Comparison of ENCODE assay signal across 28 mouse cellular contexts in genomic region chr12:72582021-72582420, GRCm38 (mm10). TPM values are rescaled to one million over a fixed set of nuclear protein-coding genes. Genes with fewer than 3 reads are reported as not detected.
DNase-seq lines count a peak whose midpoint lies in the region; ATAC-seq and TF ChIP-seq lines count a peak whose summit lies in the region.
"Had no signal": no experiment of that assay in that cellular context is flagged by ENCODE, and none has a peak within 500 bp of the region (broad histone marks: within the 10 kb centered on the region; RNA-seq: fewer than 3 reads in every experiment).

No protein-coding gene starts in this region.

- H3K9ac ChIP-seq in liver, adult 2 months (ENCODE audit: low read depth, low read length): no peak overlapping the region
- H3K9ac ChIP-seq in liver, postnatal 0 days (replicated peaks): no peak overlapping the region
- H3K9ac ChIP-seq: embryonic facial prominence, embryonic 13.5 days; forebrain, embryonic 12.5 days; forebrain, embryonic 15.5 days; heart, embryonic 13.5 days; hindbrain, embryonic 14.5 days had no signal

- no peak for TF ChIP-seq EP300 in liver, postnatal 0 days (IDR thresholded peaks at IDR 0.05; ENCODE audit: low read depth)

- peak; percentile 8 for DNase-seq in adrenal gland, adult 8-10 months
- no peak for DNase-seq in adrenal gland, postnatal 10 days
- DNase-seq in gastrocnemius, adult 2 months: peak; percentile 16
- no peak for DNase-seq in gastrocnemius, adult 8-10 months (ENCODE audit: low spot score in 2 of 2)
- DNase-seq in liver, adult 2 months (ENCODE audit: extremely low read depth, low read depth, low spot score): peak; percentile 97
- no peak for DNase-seq in liver, postnatal 0 days
- DNase-seq in ovary, postnatal 36 days (ENCODE audit: low spot score): no peak
- DNase-seq: cerebellum, adult 11-12 months; cerebellum, adult 8-10 months; cerebellum, postnatal 10 days; cerebellum, postnatal 36 days; embryo, embryonic 11 days; gastrocnemius, postnatal 36 days; heart, adult 2 months; heart, postnatal 14 days; heart, postnatal 4 days had no signal

- TF ChIP-seq CTCF in gastrocnemius, adult 2 months (IDR thresholded peaks at IDR 0.05): no peak
- TF ChIP-seq CTCF in liver, adult 2 months (IDR thresholded peaks at IDR 0.05; ENCODE audit: low read depth, low read length): no peak
- no peak for TF ChIP-seq CTCF in liver, postnatal 0 days (IDR thresholded peaks at IDR 0.05; ENCODE audit: low read depth)

- H3K27me3 ChIP-seq in liver, adult 2 months (ENCODE audit: control insufficient read depth, insufficient read depth, low read length): no peaks in the 10 kb centered on the region
- H3K27me3 ChIP-seq in liver, postnatal 0 days (ENCODE audit: insufficient read depth, low read length): no peaks in the 10 kb centered on the region
- H3K27me3 ChIP-seq: embryonic facial prominence, embryonic 13.5 days; forebrain, embryonic 12.5 days; forebrain, embryonic 15.5 days; heart, embryonic 13.5 days had no signal

- no peaks in the 10 kb centered on the region for H3K79me2 ChIP-seq in liver, adult 2 months (ENCODE audit: control insufficient read depth, insufficient read depth, low read length)

- no peak overlapping the region for H3K4me3 ChIP-seq in gastrocnemius, adult 2 months
- H3K4me3 ChIP-seq in liver, adult 2 months (ENCODE audit: insufficient read depth, low read depth, low read length): no peak overlapping the region
- no peak overlapping the region for H3K4me3 ChIP-seq in liver, postnatal 0 days (ENCODE audit: low read depth, low read length)
- H3K4me3 ChIP-seq: embryonic facial prominence, embryonic 10.5 days; embryonic facial prominence, embryonic 13.5 days; erythroblast, embryonic 14.5 days; forebrain, embryonic 12.5 days; forebrain, embryonic 15.5 days; heart, adult 2 months; heart, embryonic 10.5 days; heart, embryonic 13.5 days had no signal

- H3K9me3 ChIP-seq in liver, postnatal 0 days (ENCODE audit: low read length): no peaks in the 10 kb centered on the region
- H3K9me3 ChIP-seq: embryonic facial prominence, embryonic 10.5 days; embryonic facial prominence, embryonic 13.5 days; forebrain, embryonic 12.5 days; forebrain, embryonic 15.5 days; heart, embryonic 10.5 days had no signal

- intact Hi-C loops in gastrocnemius, adult 2 months (cut with DNase I): no loop called here

- H3K36me3 ChIP-seq in liver, adult 2 months (ENCODE audit: control insufficient read depth, insufficient read depth, low read length): no peaks in the 10 kb centered on the region
- no peaks in the 10 kb centered on the region for H3K36me3 ChIP-seq in liver, postnatal 0 days (replicated peaks; ENCODE audit: insufficient read depth, low read length)

- no peak overlapping the region for H3K27ac ChIP-seq in gastrocnemius, adult 2 months
- peak overlapping the region; percentile 73 for H3K27ac ChIP-seq in liver, adult 2 months (replicated peaks; ENCODE audit: insufficient read depth, low read depth, low read length)
- no peak overlapping the region for H3K27ac ChIP-seq in liver, postnatal 0 days (ENCODE audit: low read depth)
- H3K27ac ChIP-seq: embryonic facial prominence, embryonic 10.5 days; embryonic facial prominence, embryonic 13.5 days; forebrain, embryonic 12.5 days; forebrain, embryonic 15.5 days; heart, adult 2 months; heart, embryonic 10.5 days; heart, embryonic 13.5 days; hindbrain, embryonic 14.5 days; hindbrain, postnatal 0 days had no signal

- no peak for TF ChIP-seq POLR2A in liver, adult 2 months (IDR thresholded peaks at IDR 0.05; ENCODE audit: extremely low read depth, insufficient read depth, low read length)

- peaks cover 6% of the 10 kb centered on the region for H3K4me1 ChIP-seq in liver, adult 2 months (ENCODE audit: control insufficient read depth, insufficient read depth, low read length)
- H3K4me1 ChIP-seq in liver, postnatal 0 days (ENCODE audit: insufficient read depth): no peaks in the 10 kb centered on the region
- H3K4me1 ChIP-seq: embryonic facial prominence, embryonic 10.5 days; embryonic facial prominence, embryonic 13.5 days; forebrain, embryonic 12.5 days; forebrain, embryonic 15.5 days; heart, embryonic 10.5 days; heart, embryonic 13.5 days had no signal

- no peak overlapping the region for H3K4me2 ChIP-seq in liver, postnatal 0 days (ENCODE audit: low read depth, low read length)
- H3K4me2 ChIP-seq: embryonic facial prominence, embryonic 13.5 days; forebrain, embryonic 12.5 days; forebrain, embryonic 15.5 days; heart, embryonic 13.5 days; hindbrain, embryonic 14.5 days had no signal

- ATAC-seq in liver, postnatal 0 days: peak; percentile 48; the same call in 1 of the 2 replicates
- ATAC-seq: activated CD4-positive, CD25-positive, alpha-beta regulatory T cell, adult 4 months; forebrain, embryonic 15.5 days; hindbrain, postnatal 0 days; inflammation-experienced regulatory T-cells, adult 6 months; intestine, embryonic 16.5 days had no signal

- 21% methylated on average over 3 of the region's 3 CpGs for WGBS in liver, adult 2 months
- WGBS in liver, postnatal 0 days (ENCODE audit: insufficient replicate concordance): 65% methylated on average over 3 of the region's 3 CpGs

RNA-seq across cellular contexts. Expression of gene Pcnx4, which starts 45.8 kb away (rescaled TPM):
- 10 to 100 TPM in 2 of 4 experiments, 1 to 10 TPM in 2; 8.7 to 12.7 (median 10.7) TPM for total RNA-seq in adrenal gland, adult 8-10 months (2022)
- 1 to 10 TPM; 5.5 to 5.8 TPM for total RNA-seq in adrenal gland, postnatal 10 days (2021)
- total RNA-seq in gastrocnemius, adult 2 months (2021): 1 to 10 TPM; 2.2 to 2.7 TPM
- 1 to 10 TPM; 2.8 to 3.5 (median 3.3) TPM for total RNA-seq in gastrocnemius, adult 8-10 months (2022)
- total RNA-seq in liver, adult 2 months (2014; rRNA removed): 4.2 and 5.2 TPM in 2 replicates
- polyA plus RNA-seq in liver, adult 2 months (2012; rRNA removed): 2.3 and 2.5 TPM in 2 replicates
- 1.9 TPM in 2 replicates for polyA plus RNA-seq in liver, postnatal 0 days (2015; fragmentation: Nextera tagmentation; extraction: Ambion mirVana)

Comparison
In these comparisons a context has a peak if more than half of its experiments do, and no peak if none do; other contexts are left out.
1. DNase-seq: peak in adrenal gland, adult 8-10 months (single experiment), gastrocnemius, adult 2 months (single experiment) and liver, adult 2 months (single experiment); none in adrenal gland, postnatal 10 days (single experiment), gastrocnemius, adult 8-10 months (0 of 2), liver, postnatal 0 days (single experiment) and ovary, postnatal 36 days (single experiment).